Mouse (Mus musculus): ENCODE data around the gene Plbd1. TPM values are rescaled to one million over a fixed set of nuclear protein-coding genes. Genes with fewer than 3 reads are reported as not detected.

The Plbd1 gene
- 0.99 and 1.1 TPM in 2 replicates for polyA plus RNA-seq (2014; fragmentation: Nextera tagmentation; extraction: Ambion mirVana)

- no peak within 1 kb of the TSS for H3K27ac ChIP-seq (ENCODE audit: low read depth, low read length)
- H3K4me3 ChIP-seq (ENCODE audit: low read depth, low read length): peak within 1 kb of the TSS; percentile 28
- H3K4me1 ChIP-seq (replicated peaks; ENCODE audit: control insufficient read depth, insufficient read depth, low read length): peaks cover 7% of the 10 kb centered on the region; the same call in 1 of the 2 replicates
- H3K9me3 ChIP-seq (ENCODE audit: control insufficient read depth, low read length): no peaks in the 10 kb centered on the region
- under 1% methylated on average over 19 of the region's 19 CpGs for WGBS
- peak within 1 kb of the TSS; percentile 63 for H3K4me2 ChIP-seq (ENCODE audit: low read depth, low read length, severe bottlenecking)
- peak within 1 kb of the TSS; percentile 39 for H3K9ac ChIP-seq (ENCODE audit: low read length)
- peaks cover 16% of the 10 kb centered on the region for H3K27me3 ChIP-seq (ENCODE audit: control insufficient read depth, insufficient read depth, low read length)
- DNase-seq (ENCODE audit: low spot score) (peak; percentile 65), ATAC-seq (replicated peaks; ENCODE audit: low FRiP score) (peak; percentile 27; the same call in 1 of the 2 replicates)
- H3K36me3 ChIP-seq (ENCODE audit: control insufficient read depth, insufficient read depth, low read length): no peaks in the 10 kb centered on the region
Measured at GRCm38 (mm10) chr6:136661706-136662016, at the start of gene Plbd1. TSS of gene Plbd1 (minus strand) at chr6:136661928.

- no peak overlapping the region for H3K4me2 ChIP-seq (ENCODE audit: low read depth, low read length, severe bottlenecking)
- WGBS: 89% methylated on average over 5 of the region's 5 CpGs
- no peaks in the 10 kb centered on the region for H3K9me3 ChIP-seq (ENCODE audit: control insufficient read depth, low read length)
- no peak overlapping the region for H3K9ac ChIP-seq (ENCODE audit: low read length)
- no peaks in the 10 kb centered on the region for H3K27me3 ChIP-seq (ENCODE audit: control insufficient read depth, insufficient read depth, low read length)
- ATAC-seq (replicated peaks; ENCODE audit: low FRiP score): no peak
- no peak overlapping the region for H3K4me3 ChIP-seq (ENCODE audit: low read depth, low read length)
- no peaks in the 10 kb centered on the region for H3K36me3 ChIP-seq (ENCODE audit: control insufficient read depth, insufficient read depth, low read length)
- no peak overlapping the region for H3K27ac ChIP-seq (ENCODE audit: low read depth, low read length)
- no peaks in the 10 kb centered on the region for H3K4me1 ChIP-seq (replicated peaks; ENCODE audit: control insufficient read depth, insufficient read depth, low read length)
- no peak for DNase-seq (ENCODE audit: low spot score)
Measured at GRCm38 (mm10) chr6:136710408-136710807, 48.7 kb upstream of the Plbd1 start.

GRCm38 (mm10) chr6:136708597-136708996 lies 46.9 kb upstream of the Plbd1 start:
- H3K9ac ChIP-seq (ENCODE audit: low read length): no peak overlapping the region
- WGBS: 94% methylated on average over 6 of the region's 6 CpGs
- H3K4me3 ChIP-seq (ENCODE audit: low read depth, low read length): no peak overlapping the region
- H3K27ac ChIP-seq (ENCODE audit: low read depth, low read length): no peak overlapping the region
- H3K4me2 ChIP-seq (ENCODE audit: low read depth, low read length, severe bottlenecking): no peak overlapping the region
- no peak for ATAC-seq (replicated peaks; ENCODE audit: low FRiP score)
- no peaks in the 10 kb centered on the region for H3K9me3 ChIP-seq (ENCODE audit: control insufficient read depth, low read length)
- H3K27me3 ChIP-seq (ENCODE audit: control insufficient read depth, insufficient read depth, low read length): no peaks in the 10 kb centered on the region
- H3K36me3 ChIP-seq (ENCODE audit: control insufficient read depth, insufficient read depth, low read length): no peaks in the 10 kb centered on the region
- DNase-seq (ENCODE audit: low spot score): no peak
- no peaks in the 10 kb centered on the region for H3K4me1 ChIP-seq (replicated peaks; ENCODE audit: control insufficient read depth, insufficient read depth, low read length)

GRCm38 (mm10) chr6:136701878-136702277 lies 40.1 kb upstream of the Plbd1 start:
- Histone ChIP-seq H3K4me1 (replicated peaks; ENCODE audit: control insufficient read depth, insufficient read depth, low read length) (no peaks in the 10 kb centered on the region), H3K4me3 (ENCODE audit: low read depth, low read length) (no peak overlapping the region), H3K27ac (ENCODE audit: low read depth, low read length) (no peak overlapping the region), H3K27me3 (ENCODE audit: control insufficient read depth, insufficient read depth, low read length) (no peaks in the 10 kb centered on the region), H3K4me2 (ENCODE audit: low read depth, low read length, severe bottlenecking) (no peak overlapping the region), H3K9me3 (ENCODE audit: control insufficient read depth, low read length) (no peaks in the 10 kb centered on the region), H3K9ac (ENCODE audit: low read length) (no peak overlapping the region), H3K36me3 (ENCODE audit: control insufficient read depth, insufficient read depth, low read length) (no peaks in the 10 kb centered on the region)
- 92% methylated on average over 3 of the region's 3 CpGs for WGBS
- no peak for DNase-seq (ENCODE audit: low spot score)
- ATAC-seq (replicated peaks; ENCODE audit: low FRiP score): no peak

- Histone ChIP-seq H3K4me1 (replicated peaks; ENCODE audit: control insufficient read depth, insufficient read depth, low read length) (no peaks in the 10 kb centered on the region), H3K36me3 (ENCODE audit: control insufficient read depth, insufficient read depth, low read length) (no peaks in the 10 kb centered on the region), H3K4me2 (ENCODE audit: low read depth, low read length, severe bottlenecking) (no peak overlapping the region), H3K4me3 (ENCODE audit: low read depth, low read length) (no peak overlapping the region), H3K9me3 (ENCODE audit: control insufficient read depth, low read length) (no peaks in the 10 kb centered on the region), H3K27me3 (ENCODE audit: control insufficient read depth, insufficient read depth, low read length) (no peaks in the 10 kb centered on the region), H3K27ac (ENCODE audit: low read depth, low read length) (no peak overlapping the region), H3K9ac (ENCODE audit: low read length) (no peak overlapping the region)
- ATAC-seq (replicated peaks; ENCODE audit: low FRiP score): no peak
- WGBS: 83% methylated on average over 5 of the region's 5 CpGs
- DNase-seq (ENCODE audit: low spot score): no peak
Measured at GRCm38 (mm10) chr6:136701185-136701584, 39.5 kb upstream of the Plbd1 start.

- Histone ChIP-seq H3K4me2 (ENCODE audit: low read depth, low read length, severe bottlenecking) (no peak overlapping the region), H3K9ac (ENCODE audit: low read length) (no peak overlapping the region), H3K9me3 (ENCODE audit: control insufficient read depth, low read length) (no peaks in the 10 kb centered on the region), H3K36me3 (ENCODE audit: control insufficient read depth, insufficient read depth, low read length) (no peaks in the 10 kb centered on the region), H3K4me3 (ENCODE audit: low read depth, low read length) (no peak overlapping the region), H3K27ac (ENCODE audit: low read depth, low read length) (no peak overlapping the region), H3K4me1 (replicated peaks; ENCODE audit: control insufficient read depth, insufficient read depth, low read length) (no peaks in the 10 kb centered on the region), H3K27me3 (ENCODE audit: control insufficient read depth, insufficient read depth, low read length) (no peaks in the 10 kb centered on the region)
- WGBS: 91% methylated on average over 6 of the region's 6 CpGs
- DNase-seq (ENCODE audit: low spot score): no peak
- no peak for ATAC-seq (replicated peaks; ENCODE audit: low FRiP score)
Measured at GRCm38 (mm10) chr6:136691314-136691713, 29.6 kb upstream of the Plbd1 start.

- 88% methylated on average over 5 of the region's 5 CpGs for WGBS
- no peaks in the 10 kb centered on the region for H3K9me3 ChIP-seq (ENCODE audit: control insufficient read depth, low read length)
- no peak overlapping the region for H3K27ac ChIP-seq (ENCODE audit: low read depth, low read length)
- H3K4me2 ChIP-seq (ENCODE audit: low read depth, low read length, severe bottlenecking): no peak overlapping the region
- no peaks in the 10 kb centered on the region for H3K4me1 ChIP-seq (replicated peaks; ENCODE audit: control insufficient read depth, insufficient read depth, low read length)
- H3K4me3 ChIP-seq (ENCODE audit: low read depth, low read length): no peak overlapping the region
- no peaks in the 10 kb centered on the region for H3K36me3 ChIP-seq (ENCODE audit: control insufficient read depth, insufficient read depth, low read length)
- H3K9ac ChIP-seq (ENCODE audit: low read length): no peak overlapping the region
- DNase-seq (ENCODE audit: low spot score): no peak
- no peak for ATAC-seq (replicated peaks; ENCODE audit: low FRiP score)
- no peaks in the 10 kb centered on the region for H3K27me3 ChIP-seq (ENCODE audit: control insufficient read depth, insufficient read depth, low read length)
Measured at GRCm38 (mm10) chr6:136690527-136690926, 28.8 kb upstream of the Plbd1 start.

GRCm38 (mm10) chr6:136689790-136690413 lies 28.2 kb upstream of the Plbd1 start:
- no peak overlapping the region for H3K27ac ChIP-seq (ENCODE audit: low read depth, low read length)

GRCm38 (mm10) chr6:136685433-136685832 lies 23.7 kb upstream of the Plbd1 start:
- Histone ChIP-seq H3K4me2 (ENCODE audit: low read depth, low read length, severe bottlenecking) (no peak overlapping the region), H3K27me3 (ENCODE audit: control insufficient read depth, insufficient read depth, low read length) (no peaks in the 10 kb centered on the region), H3K9ac (ENCODE audit: low read length) (no peak overlapping the region), H3K36me3 (ENCODE audit: control insufficient read depth, insufficient read depth, low read length) (no peaks in the 10 kb centered on the region), H3K4me1 (replicated peaks; ENCODE audit: control insufficient read depth, insufficient read depth, low read length) (no peaks in the 10 kb centered on the region), H3K9me3 (ENCODE audit: control insufficient read depth, low read length) (no peaks in the 10 kb centered on the region), H3K27ac (ENCODE audit: low read depth, low read length) (no peak overlapping the region), H3K4me3 (ENCODE audit: low read depth, low read length) (no peak overlapping the region)
- DNase-seq (ENCODE audit: low spot score): no peak
- ATAC-seq (replicated peaks; ENCODE audit: low FRiP score): no peak
- WGBS: 75% methylated on average over 5 of the region's 5 CpGs

More at GRCm38 (mm10) chr6:136689790-136690413, 28.2 kb upstream of the Plbd1 start:
- Histone ChIP-seq H3K9me3 (ENCODE audit: control insufficient read depth, low read length) (no peaks in the 10 kb centered on the region), H3K4me1 (replicated peaks; ENCODE audit: control insufficient read depth, insufficient read depth, low read length) (no peaks in the 10 kb centered on the region), H3K36me3 (ENCODE audit: control insufficient read depth, insufficient read depth, low read length) (no peaks in the 10 kb centered on the region), H3K27me3 (ENCODE audit: control insufficient read depth, insufficient read depth, low read length) (no peaks in the 10 kb centered on the region), H3K4me2 (ENCODE audit: low read depth, low read length, severe bottlenecking) (no peak overlapping the region), H3K9ac (ENCODE audit: low read length) (no peak overlapping the region), H3K4me3 (ENCODE audit: low read depth, low read length) (no peak overlapping the region)
- 81% methylated on average over 15 of the region's 15 CpGs for WGBS
- DNase-seq (ENCODE audit: low spot score): no peak
- ATAC-seq (replicated peaks; ENCODE audit: low FRiP score): no peak
